Mouse (Mus musculus) forebrain, embryonic 16.5 days (tissue): ENCODE data around the gene Ctxn1. TPM values are rescaled to one million over a fixed set of nuclear protein-coding genes. Genes with fewer than 3 reads are reported as not detected.

ENCODE experiments used
- ATAC-seq: fragments of 200-750 bp; cut with Nextera tagmentation; 2 replicates; pipeline ENCODE4 v1.8.0; 2017; ENCODE audit warnings: mild to moderate bottlenecking, moderate library complexity
- H3K27ac ChIP-seq: fragments of 300-500 bp; sonication (generic); 2 replicates; pipeline ENCODE4 v1.5.1; 2014; ENCODE audit warnings: low read length, control low read depth
- H3K27me3 ChIP-seq: fragments of 300-500 bp; sonication (generic); replicated peaks from 2 replicates; pipeline ENCODE4 v1.6.1; 2014; ENCODE audit warnings: low read length; ENCODE audit not compliant: control insufficient read depth, insufficient read depth
- H3K36me3 ChIP-seq: fragments of 300-500 bp; sonication (generic); 2 replicates; pipeline ENCODE4 v1.6.1; 2014; ENCODE audit not compliant: control insufficient read depth, insufficient read depth
- H3K4me1 ChIP-seq: fragments of 300-500 bp; sonication (generic); replicated peaks from 2 replicates; pipeline ENCODE4 v1.6.1; 2014; ENCODE audit warnings: low read length; ENCODE audit not compliant: control insufficient read depth, insufficient read depth
- H3K4me2 ChIP-seq: fragments of 300-500 bp; sonication (generic); 2 replicates; pipeline ENCODE4 v1.6.1; 2014; ENCODE audit warnings: mild to moderate bottlenecking, low read length, control low read depth
- H3K4me3 ChIP-seq: fragments of 300-500 bp; sonication (generic); replicated peaks from 2 replicates; pipeline ENCODE4 v1.5.1; 2014; ENCODE audit warnings: mild to moderate bottlenecking, low read length, control low read depth
- H3K9ac ChIP-seq: fragments of 300-500 bp; sonication (generic); replicated peaks from 2 replicates; pipeline ENCODE4 v1.6.1; 2014; ENCODE audit warnings: low read depth, low read length, control low read depth
- H3K9me3 ChIP-seq: fragments of 300-500 bp; sonication (generic); 2 replicates; pipeline ENCODE4 v1.6.1; 2016; ENCODE audit warnings: low read length; ENCODE audit not compliant: control insufficient read depth
- WGBS: fragments of 180-500 bp; shearing (Covaris S2); extraction: QIAGEN DNeasy Blood & Tissue Kit; methylation state at CpG from one replicate; pipeline ENCODE4 v1.1.7; 2014; 5-methylcytosine and 5-hydroxymethylcytosine counted together
- polyA plus RNA-seq: library from polyadenylated mRNA; unstranded; fragments of >200 nt; fragmentation: Nextera tagmentation; extraction: Ambion mirVana; gene quantifications from 2 replicates; pipeline ENCODE4 v1.2.1, GENCODE M21; 2015

Gene Ctxn1
- polyA plus RNA-seq, 1 experiment from 2014 or later, result 417 TPM

DNA sequence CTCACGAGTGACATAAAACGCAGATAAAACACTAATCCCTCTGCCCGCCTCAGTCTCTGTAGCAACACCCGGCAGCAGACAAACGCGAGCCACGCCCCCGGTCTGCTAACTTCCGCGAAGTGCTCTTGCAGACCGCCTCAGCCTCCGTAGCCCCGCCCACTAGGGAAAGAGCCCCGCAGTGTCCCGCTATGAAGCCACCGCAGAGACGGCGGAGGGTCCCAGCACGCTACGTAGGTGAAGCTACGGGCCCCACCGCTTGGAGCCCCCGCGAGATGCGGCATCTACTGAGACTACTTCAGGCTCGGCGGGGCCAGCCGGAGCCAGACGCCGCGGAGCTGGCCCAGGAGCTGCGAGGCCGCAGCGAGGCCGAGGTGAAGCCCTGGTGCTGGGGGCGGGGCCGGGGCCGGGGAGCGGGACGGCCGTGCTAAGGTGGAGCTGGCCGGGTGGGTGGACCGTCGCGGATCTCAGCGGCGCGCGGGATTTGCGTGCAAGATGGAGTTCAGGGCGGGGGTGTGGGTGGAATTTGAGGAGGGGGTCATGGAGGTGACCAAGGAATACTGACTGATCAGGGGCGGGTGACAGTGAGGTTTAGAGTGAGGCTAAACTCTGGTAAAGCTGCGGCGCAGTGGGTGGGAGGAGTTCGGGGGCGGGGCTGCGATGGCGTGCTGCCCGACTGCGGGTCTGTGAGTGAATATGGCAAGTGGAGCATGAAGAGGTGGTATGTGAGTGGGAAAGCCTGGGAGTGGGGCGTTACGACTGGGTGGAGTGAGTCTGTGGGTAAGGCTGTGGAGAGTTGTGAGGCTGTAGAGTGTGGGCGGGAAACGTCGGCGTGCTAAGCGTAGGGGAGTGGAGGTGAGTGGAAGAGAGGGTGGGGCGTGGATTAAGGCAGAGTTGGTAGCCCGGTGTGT is 5.9 kb downstream of the Ctxn1 start, which contains the start of gene Snapc2:
Snapc2 (plus strand) TSS at position 147 of the 908 bp plus-strand sequence.
- Histone ChIP-seq H3K9me3 (no peaks in the 10 kb centered on the region), H3K4me2 (peak within 1 kb of the TSS; percentile 60), H3K9ac (peak within 1 kb of the TSS; percentile 92), H3K4me1 (peaks cover 35% of the 10 kb centered on the region), H3K4me3 (peak within 1 kb of the TSS; percentile 97), H3K27me3 (no peaks in the 10 kb centered on the region), H3K36me3 (peaks cover 4% of the 10 kb centered on the region; the same call in 1 of the 2 replicates), H3K27ac (peak within 1 kb of the TSS; percentile 94)
- ATAC-seq, result peak; percentile 86
- under 1% methylated on average over 67 of the region's 69 CpGs for WGBS

DNA sequence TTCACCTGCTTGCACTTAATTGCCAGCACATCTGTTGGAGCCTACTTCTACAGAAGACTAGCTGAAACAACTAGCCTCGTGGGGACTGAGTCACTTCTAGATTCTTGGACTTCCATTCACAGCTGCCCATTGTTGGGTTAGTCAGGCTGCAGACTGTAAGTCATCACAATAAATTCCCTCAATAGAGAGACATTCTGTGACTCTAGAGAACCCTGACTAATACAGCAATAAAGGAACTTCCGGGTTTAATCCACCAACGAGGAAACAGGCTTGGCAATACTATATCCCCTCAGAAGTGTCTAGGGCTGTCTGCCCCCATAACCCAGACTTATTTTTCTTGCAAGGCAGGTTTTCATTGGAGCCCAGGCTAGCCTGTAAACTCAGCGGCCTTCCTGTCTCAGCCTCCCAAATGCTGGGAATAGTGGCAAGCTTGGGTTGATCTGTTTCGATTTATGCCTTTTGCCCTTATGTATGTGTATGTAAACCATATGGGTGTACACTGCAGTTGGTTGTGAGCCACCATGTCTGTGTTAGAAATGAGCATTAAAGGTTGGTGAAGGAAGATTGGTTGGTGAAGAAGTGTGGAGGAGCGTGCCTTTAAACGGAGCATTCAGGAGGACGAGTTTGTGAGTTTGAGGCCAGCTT is 6.8 kb downstream of the Ctxn1 start:
- Histone ChIP-seq H3K4me2 (peak overlapping the region; percentile 60), H3K9ac (peak overlapping the region; percentile 92), H3K27ac (peak overlapping the region; percentile 94), H3K36me3 (peaks cover 7% of the 10 kb centered on the region; the same call in 1 of the 2 replicates), H3K4me3 (peak overlapping the region; percentile 97), H3K27me3 (no peaks in the 10 kb centered on the region), H3K4me1 (peaks cover 26% of the 10 kb centered on the region), H3K9me3 (no peaks in the 10 kb centered on the region)
- ATAC-seq, result no peak
- WGBS, result 45% methylated on average over 8 of the region's 8 CpGs

DNA sequence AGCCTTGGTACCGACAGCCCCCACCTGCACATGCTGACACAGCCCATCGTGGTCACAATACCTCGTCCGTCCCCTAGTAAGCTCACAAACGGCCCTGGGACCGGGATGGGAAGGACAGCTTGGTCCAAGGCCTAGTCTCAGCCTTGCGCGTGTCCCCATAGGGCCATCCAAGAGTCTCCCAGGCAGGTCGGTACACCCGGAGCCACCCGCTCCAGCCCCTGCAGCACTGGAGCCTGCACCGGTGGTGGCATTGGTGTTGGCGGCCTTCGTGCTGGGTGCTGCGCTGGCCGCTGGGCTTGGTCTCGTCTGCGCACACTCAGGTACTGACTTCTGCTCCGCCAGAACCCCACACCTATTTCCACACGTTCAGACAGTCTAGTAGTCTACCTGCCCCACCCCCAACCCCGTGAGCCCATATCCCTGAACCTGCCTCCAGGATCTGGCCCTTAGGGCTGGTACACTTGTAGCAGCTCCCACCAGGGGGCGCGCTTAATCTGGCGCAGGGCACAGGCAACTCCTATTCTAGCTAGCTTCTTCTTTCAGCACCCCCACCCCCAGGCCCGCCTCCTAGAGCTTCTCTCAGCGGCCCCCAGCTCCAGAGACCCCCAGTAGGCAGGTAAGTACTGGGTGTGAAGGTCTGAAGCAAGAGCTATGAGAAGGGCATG is 8.6 kb downstream of the Ctxn1 start:
- ATAC-seq, result peak; percentile 26
- H3K27me3 ChIP-seq, result no peaks in the 10 kb centered on the region
- H3K4me2 ChIP-seq, result no peak overlapping the region
- 35% methylated on average over 26 of the region's 26 CpGs for WGBS
- no peak overlapping the region for H3K9ac ChIP-seq
- H3K27ac ChIP-seq, result no peak overlapping the region
- H3K4me1 ChIP-seq, result peaks cover 15% of the 10 kb centered on the region
- H3K4me3 ChIP-seq, result no peak overlapping the region
- peaks cover 20% of the 10 kb centered on the region for H3K36me3 ChIP-seq
- no peaks in the 10 kb centered on the region for H3K9me3 ChIP-seq

DNA sequence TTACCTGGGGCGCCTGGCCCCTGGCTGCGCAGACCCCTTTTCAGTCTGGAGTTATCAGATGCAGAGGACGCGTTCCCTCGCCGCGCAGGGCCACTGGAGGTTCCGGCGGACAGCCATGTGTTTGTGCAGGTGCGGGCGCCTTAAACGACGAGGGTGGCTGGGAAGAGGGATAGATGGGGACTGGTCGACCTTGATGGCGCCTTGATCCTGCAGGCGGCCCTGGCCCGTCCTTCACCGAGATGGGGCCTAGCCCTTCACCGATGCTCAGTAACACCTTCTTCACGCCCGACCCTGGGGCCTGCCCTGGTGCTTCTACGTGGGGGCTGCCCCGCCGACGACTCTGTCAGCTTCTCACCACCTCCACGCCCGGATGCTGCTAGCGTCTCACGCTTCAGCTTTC is 9.9 kb downstream of the Ctxn1 start:
- Histone ChIP-seq H3K27ac (no peak overlapping the region), H3K27me3 (no peaks in the 10 kb centered on the region), H3K36me3 (peaks cover 31% of the 10 kb centered on the region), H3K9me3 (no peaks in the 10 kb centered on the region), H3K9ac (no peak overlapping the region), H3K4me2 (no peak overlapping the region), H3K4me1 (peaks cover 12% of the 10 kb centered on the region), H3K4me3 (no peak overlapping the region)
- ATAC-seq, result no peak
- WGBS, result 22% methylated on average over 29 of the region's 29 CpGs

GRCm38 (mm10) chr8:4247951-4248540 is 11.0 kb downstream of the Ctxn1 start, which contains the start of gene Tgfbr3l:
TSS of gene Tgfbr3l (plus strand) at chr8:4248214.
- 76% methylated on average over 15 of the region's 15 CpGs for WGBS
- no peak within 1 kb of the TSS for H3K9ac ChIP-seq
- ATAC-seq, result no peak

GRCm38 (mm10) chr8:4247241-4247640 is 11.8 kb downstream of the Ctxn1 start:
- no peak overlapping the region for H3K27ac ChIP-seq
- peaks cover under 1% of the 10 kb centered on the region for H3K4me1 ChIP-seq
- 95% methylated on average over 8 of the region's 8 CpGs for WGBS
- H3K9me3 ChIP-seq, result no peaks in the 10 kb centered on the region
- H3K27me3 ChIP-seq, result no peaks in the 10 kb centered on the region
- H3K9ac ChIP-seq, result no peak overlapping the region
- H3K4me2 ChIP-seq, result no peak overlapping the region
- H3K36me3 ChIP-seq, result peaks cover 42% of the 10 kb centered on the region
- no peak for ATAC-seq
- no peak overlapping the region for H3K4me3 ChIP-seq

More at GRCm38 (mm10) chr8:4247951-4248540, 11.0 kb downstream of the Ctxn1 start, which contains the start of gene Tgfbr3l:
- H3K4me3 ChIP-seq, result no peak within 1 kb of the TSS
- peaks cover 42% of the 10 kb centered on the region for H3K36me3 ChIP-seq
- no peaks in the 10 kb centered on the region for H3K27me3 ChIP-seq
- no peak within 1 kb of the TSS for H3K4me2 ChIP-seq
- no peaks in the 10 kb centered on the region for H3K9me3 ChIP-seq
- H3K27ac ChIP-seq, result no peak within 1 kb of the TSS
- H3K4me1 ChIP-seq, result peaks cover 4% of the 10 kb centered on the region

- no peak for ATAC-seq
- H3K27me3 ChIP-seq, result no peaks in the 10 kb centered on the region
- WGBS, result 78% methylated on average over 13 of the region's 13 CpGs
- no peak overlapping the region for H3K9ac ChIP-seq
- no peaks in the 10 kb centered on the region for H3K9me3 ChIP-seq
- H3K4me2 ChIP-seq, result no peak overlapping the region
- no peak overlapping the region for H3K27ac ChIP-seq
- peaks cover 7% of the 10 kb centered on the region for H3K4me1 ChIP-seq
- peaks cover 42% of the 10 kb centered on the region for H3K36me3 ChIP-seq
- no peak overlapping the region for H3K4me3 ChIP-seq
Observed at GRCm38 (mm10) chr8:4245737-4246136, 13.3 kb downstream of the Ctxn1 start.

- Histone ChIP-seq H3K9me3 (no peaks in the 10 kb centered on the region), H3K36me3 (peaks cover 42% of the 10 kb centered on the region), H3K4me1 (peaks cover 13% of the 10 kb centered on the region), H3K27ac (no peak overlapping the region), H3K4me3 (no peak overlapping the region), H3K4me2 (no peak overlapping the region), H3K9ac (no peak overlapping the region), H3K27me3 (no peaks in the 10 kb centered on the region)
- no peak for ATAC-seq
- 95% methylated on average over 5 of the region's 5 CpGs for whole genome bisulfite sequencing
Observed at GRCm38 (mm10) chr8:4245061-4245460, 14.0 kb downstream of the Ctxn1 start.
